Mouse (Mus musculus) retina, embryonic 14.5 days (tissue): ENCODE data around the gene Foxk1.

Experiments used
- DNase-seq: peaks from one replicate; pipeline ENCODE4 v3.0.0-alpha.2; 2015; ENCODE audit warnings: low spot score

Foxk1 gene

GRCm38 (mm10) chr5:142478829-142479435 lies 77.6 kb downstream of the Foxk1 start:
- peak; percentile 93 for DNase-seq

- DNase-seq = peak; percentile 30
Measured at GRCm38 (mm10) chr5:142482512-142482911, 81.2 kb downstream of the Foxk1 start.

GRCm38 (mm10) chr5:142483581-142483980 lies 82.3 kb downstream of the Foxk1 start:
- DNase-seq = no peak

- DNase-seq = no peak
Measured at GRCm38 (mm10) chr5:142486654-142487053, 85.4 kb downstream of the Foxk1 start.

- DNase-seq = no peak
Measured at GRCm38 (mm10) chr5:142489955-142490707, 88.8 kb downstream of the Foxk1 start.

GRCm38 (mm10) chr5:142493307-142493706 lies 92.0 kb downstream of the Foxk1 start:
- DNase-seq = no peak

- no peak for DNase-seq
Measured at GRCm38 (mm10) chr5:142495321-142496096, 94.2 kb downstream of the Foxk1 start.

GRCm38 (mm10) chr5:142498964-142499363 lies 97.7 kb downstream of the Foxk1 start:
- DNase-seq = peak; percentile 74

- DNase-seq = no peak
Measured at GRCm38 (mm10) chr5:142500918-142501317, 99.6 kb downstream of the Foxk1 start.

- DNase-seq = peak; percentile 95
Measured at GRCm38 (mm10) chr5:142502414-142502813, 101.1 kb downstream of the Foxk1 start.

GRCm38 (mm10) chr5:142504175-142504574 lies 102.9 kb downstream of the Foxk1 start:
- no peak for DNase-seq

GRCm38 (mm10) chr5:142505695-142506423 lies 104.6 kb downstream of the Foxk1 start:
- DNase-seq = no peak

GRCm38 (mm10) chr5:142509141-142510060 lies 108.1 kb downstream of the Foxk1 start:
- peak; percentile 24 for DNase-seq

- no peak for DNase-seq
Measured at GRCm38 (mm10) chr5:142510061-142510414, 108.7 kb downstream of the Foxk1 start.
